Mouse (Mus musculus): Measurements from ENCODE around the gene Vmn2r31. TPM values are rescaled to one million over a fixed set of nuclear protein-coding genes. Genes with fewer than 3 reads are reported as not detected.

The Vmn2r31 gene
- not detected for polyA plus RNA-seq (2014; fragmentation: Illumina TruSeq; extraction: RNeasy Lipid Tissue Mini Kit (QIAGEN cat#74804))

GRCm38 (mm10) chr7:7399603-7400002, at the start of gene Vmn2r31:
Gene Vmn2r31, minus strand, starts transcription at chr7:7399703.

GRCm38 (mm10) chr7:7374431-7374830, 25.1 kb downstream of the Vmn2r31 start, which contains the start of gene Gm45783:
Gene Gm45783, minus strand, starts transcription at chr7:7374573.

GRCm38 (mm10) chr7:7337509-7337908, 62.0 kb downstream of the Vmn2r31 start, which contains the start of gene Vmn2r30:
Gene Vmn2r30, minus strand, starts transcription at chr7:7337609.

Other genes with a start within 250 kb of the Vmn2r31 start
- 9.1 TPM for gene Zfp418, start 228.4 kb downstream of the Vmn2r31 start, polyA plus RNA-seq (2014; fragmentation: Illumina TruSeq; extraction: RNeasy Lipid Tissue Mini Kit (QIAGEN cat#74804))
- 11.3 TPM for gene Zfp772, start 189.7 kb downstream of the Vmn2r31 start, polyA plus RNA-seq (2014; fragmentation: Illumina TruSeq; extraction: RNeasy Lipid Tissue Mini Kit (QIAGEN cat#74804))
- gene Vmn2r29, start 152.4 kb downstream of the Vmn2r31 start, polyA plus RNA-seq (2014; fragmentation: Illumina TruSeq; extraction: RNeasy Lipid Tissue Mini Kit (QIAGEN cat#74804)): 9.3 TPM
- gene Gm45844, start 121.4 kb downstream of the Vmn2r31 start, polyA plus RNA-seq (2014; fragmentation: Illumina TruSeq; extraction: RNeasy Lipid Tissue Mini Kit (QIAGEN cat#74804)): 5.4 TPM
- gene Clcn4, start 98.9 kb downstream of the Vmn2r31 start, polyA plus RNA-seq (2014; fragmentation: Illumina TruSeq; extraction: RNeasy Lipid Tissue Mini Kit (QIAGEN cat#74804)): 102 TPM
- 0.06 TPM for gene Vmn2r30, start 62.1 kb downstream of the Vmn2r31 start, polyA plus RNA-seq (2014; fragmentation: Illumina TruSeq; extraction: RNeasy Lipid Tissue Mini Kit (QIAGEN cat#74804))
- not detected for gene Gm45783, start 25.1 kb downstream of the Vmn2r31 start, polyA plus RNA-seq (2014; fragmentation: Illumina TruSeq; extraction: RNeasy Lipid Tissue Mini Kit (QIAGEN cat#74804))
- not detected for gene Vmn2r32, start 80.3 kb upstream of the Vmn2r31 start, polyA plus RNA-seq (2014; fragmentation: Illumina TruSeq; extraction: RNeasy Lipid Tissue Mini Kit (QIAGEN cat#74804))
- gene Vmn2r33, start 167.1 kb upstream of the Vmn2r31 start, polyA plus RNA-seq (2014; fragmentation: Illumina TruSeq; extraction: RNeasy Lipid Tissue Mini Kit (QIAGEN cat#74804)): not detected

Data from ovary, adult 10 weeks (tissue).